Mouse (Mus musculus) G1E-ER4 (cell line): Measurements from ENCODE around the gene Zfp960. TPM values are rescaled to one million over a fixed set of nuclear protein-coding genes. Genes with fewer than 3 reads are reported as not detected.
"Not testable (repeated sequence)": the region's sequence is repeated elsewhere in the genome, so short reads cannot be mapped to it uniquely, and the experiment has no call there.

Source experiments
- GATA1 ChIP-seq: IDR thresholded peaks from one replicate; pipeline ENCODE4 v1.8.0; 2012; ENCODE audit warnings: low read length, inconsistent platforms
- polyA plus RNA-seq: library from polyadenylated mRNA; stranded (reverse); fragments of >175 nt; gene quantifications from 2 replicates; pipeline ENCODE4 v1.2.3, GENCODE M21; 2012

Gene Zfp960
- polyA plus RNA-seq = 0.13 and 0.24 TPM in 2 replicates

DNA sequence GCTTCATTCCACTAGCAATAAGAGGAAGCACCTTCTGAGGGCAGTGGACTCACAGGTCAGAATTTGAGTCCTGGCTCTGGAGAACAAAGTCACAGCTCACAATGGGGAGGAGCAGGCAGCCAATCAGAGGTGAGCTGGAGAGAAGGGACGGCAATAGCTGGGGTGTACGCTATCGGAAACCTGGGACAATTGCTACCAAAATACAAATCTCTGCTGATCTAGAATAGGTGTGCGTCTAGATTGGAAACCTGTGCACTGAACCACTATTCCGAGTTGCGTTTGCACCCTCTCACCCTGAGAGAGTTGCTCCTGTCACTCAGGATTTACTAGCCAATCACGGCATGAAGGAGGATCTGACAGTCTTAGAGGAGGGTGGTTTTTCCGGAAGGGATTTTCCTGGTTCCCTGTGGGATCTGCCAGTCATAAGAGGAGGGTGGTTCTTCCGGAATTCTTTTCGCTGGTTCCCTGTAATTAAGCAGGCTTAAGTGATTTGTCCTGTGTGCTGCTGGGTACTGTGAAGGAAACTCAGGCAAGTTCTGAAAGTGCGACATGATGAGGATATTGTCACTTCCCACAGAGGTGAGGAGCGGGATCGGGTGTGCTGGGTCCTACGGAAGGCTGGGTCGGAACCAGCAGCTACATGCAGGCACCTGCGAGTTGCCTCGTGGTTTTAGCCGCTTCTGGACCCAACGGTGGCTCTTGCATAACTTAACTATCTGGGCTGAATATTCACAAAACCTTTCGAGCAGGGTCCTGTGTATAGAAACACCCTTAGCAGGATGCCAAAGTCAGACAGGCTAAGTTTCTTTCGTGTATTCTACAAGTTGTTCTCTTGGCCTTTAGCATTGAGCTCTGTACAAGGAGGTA lies at the start of gene Zfp960:
TSS of gene Zfp960 (plus strand) at position 486 of the 867 bp plus-strand sequence.
- TF ChIP-seq GATA1 = not testable (repeated sequence)

- not testable (repeated sequence) for TF ChIP-seq GATA1
These were observed 57.1 kb downstream of the Zfp960 start, which contains the start of gene Zfp97 for GRCm38 (mm10) chr17:17120830-17121502. Zfp97 (plus strand) TSS chr17:17121415.

Other genes starting within 250 kb of the Zfp960 start
- 0.06 and 0.31 TPM in 2 replicates for gene Zfp97, start 57.3 kb downstream of the Zfp960 start, polyA plus RNA-seq